Mouse (Mus musculus) stomach, postnatal 0 days (tissue): ENCODE data around the gene A630076J17Rik.

Source experiments
- CTCF ChIP-seq: IDR thresholded peaks from 2 replicates; pipeline ENCODE4 v1.5.1; 2016; ENCODE audit warnings: antibody characterized with exemption, low read depth, mild to moderate bottlenecking, moderate library complexity
- EP300 ChIP-seq: optimal IDR thresholded peaks from 2 replicates; pipeline ENCODE3; 2016; ENCODE audit warnings: antibody characterized with exemption

- TF ChIP-seq EP300 (no peak), CTCF (no peak)
Measured at GRCm38 (mm10) chr3:107275351-107275750, 44.9 kb downstream of the A630076J17Rik start.
